Mouse (Mus musculus) urinary bladder, postnatal 14 days (tissue): Measurements from ENCODE around the gene Ceacam1.
A peak's percentile ranks its signal among the peaks of the same experiment; 100 is the strongest.
"Not testable (repeated sequence)": the region's sequence is repeated elsewhere in the genome, so short reads cannot be mapped to it uniquely, and the experiment has no call there.

ENCODE experiments used
- DNase-seq: peaks from one replicate; pipeline ENCODE4 v3.0.0; 2021; ENCODE audit warnings: low spot score

The Ceacam1 gene

GRCm38 (mm10) chr7:25439978-25440815 lies 37.2 kb downstream of the Ceacam1 start:
- peak; percentile 46 for DNase-seq

GRCm38 (mm10) chr7:25439124-25439822 lies 38.1 kb downstream of the Ceacam1 start:
- DNase-seq: no peak

GRCm38 (mm10) chr7:25436704-25437103 lies 40.7 kb downstream of the Ceacam1 start:
- no peak for DNase-seq

- no peak for DNase-seq
Observed at GRCm38 (mm10) chr7:25436226-25436625, 41.2 kb downstream of the Ceacam1 start.

GRCm38 (mm10) chr7:25435546-25435851 lies 41.9 kb downstream of the Ceacam1 start:
- no peak for DNase-seq

- DNase-seq: no peak
Observed at GRCm38 (mm10) chr7:25434654-25435545, 42.5 kb downstream of the Ceacam1 start.

- DNase-seq: no peak
Observed at GRCm38 (mm10) chr7:25433781-25434560, 43.4 kb downstream of the Ceacam1 start.

GRCm38 (mm10) chr7:25433007-25433541 lies 44.3 kb downstream of the Ceacam1 start:
- DNase-seq: no peak

- DNase-seq: no peak
Observed at GRCm38 (mm10) chr7:25432381-25432780, 45.0 kb downstream of the Ceacam1 start.

GRCm38 (mm10) chr7:25429886-25430784 lies 47.3 kb downstream of the Ceacam1 start:
- no peak for DNase-seq

- no peak for DNase-seq
Observed at GRCm38 (mm10) chr7:25428321-25428720, 49.1 kb downstream of the Ceacam1 start.

- DNase-seq: no peak
Observed at GRCm38 (mm10) chr7:25427144-25427543, 50.3 kb downstream of the Ceacam1 start.

GRCm38 (mm10) chr7:25426380-25426779 lies 51.0 kb downstream of the Ceacam1 start:
- not testable (repeated sequence) for DNase-seq

GRCm38 (mm10) chr7:25424429-25424828 lies 53.0 kb downstream of the Ceacam1 start:
- peak; percentile 88 for DNase-seq

- DNase-seq: no peak
Observed at GRCm38 (mm10) chr7:25422286-25422841, 55.0 kb downstream of the Ceacam1 start.

GRCm38 (mm10) chr7:25419943-25420342 lies 57.5 kb downstream of the Ceacam1 start:
- DNase-seq: no peak

- no peak for DNase-seq
Observed at GRCm38 (mm10) chr7:25419536-25419935, 57.9 kb downstream of the Ceacam1 start.

- no peak for DNase-seq
Observed at GRCm38 (mm10) chr7:25417597-25417996, 59.8 kb downstream of the Ceacam1 start.

- no peak for DNase-seq
Observed at GRCm38 (mm10) chr7:25412833-25413441, 64.5 kb downstream of the Ceacam1 start, which contains the start of gene Cxcl17. Gene Cxcl17, minus strand, starts transcription at chr7:25412886.
